Mouse (Mus musculus): ENCODE data around the gene Slc27a1.

Slc27a1 gene

DNA sequence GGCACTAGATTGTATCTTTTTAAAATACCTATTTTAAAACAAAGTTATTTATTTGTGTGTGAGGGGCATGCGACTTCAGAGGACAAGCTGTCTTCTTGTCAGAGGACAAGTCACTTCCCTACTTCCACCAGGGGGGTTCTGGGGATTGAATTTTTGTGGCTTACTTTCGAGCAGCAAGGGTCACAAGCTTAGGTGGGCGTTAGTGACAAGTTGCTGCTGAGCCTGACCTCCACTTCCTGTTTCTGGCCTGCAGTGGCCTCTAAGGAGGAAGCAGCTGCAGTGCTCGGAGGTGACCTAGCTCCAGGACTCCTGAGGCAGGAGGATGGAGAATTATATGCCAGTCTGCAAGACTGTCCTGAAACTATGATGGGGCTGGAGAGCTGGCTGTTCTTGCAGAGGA, 44.7 kb downstream of the Slc27a1 start:
- DNase-seq (ENCODE audit: inconsistent ontology term): no peak

DNA sequence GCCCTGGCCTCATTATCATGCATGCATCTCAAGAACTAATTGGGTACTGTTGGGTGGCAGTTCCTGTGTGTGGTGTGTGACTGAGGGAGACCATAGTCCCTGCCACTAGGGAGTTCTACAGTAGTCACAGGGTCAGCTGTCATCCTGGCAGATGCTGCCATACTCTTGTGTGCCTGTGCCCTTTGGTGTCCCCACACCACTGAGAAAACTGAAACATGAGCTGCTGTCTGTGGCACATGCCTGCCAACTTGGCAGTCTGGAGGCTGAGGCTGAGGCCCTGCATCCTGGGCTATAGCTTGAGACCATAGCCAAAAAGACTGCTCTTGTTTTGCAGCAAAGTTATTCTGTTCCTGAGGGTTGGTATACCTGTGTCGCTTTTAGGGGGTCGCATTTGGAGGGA, 51.1 kb downstream of the Slc27a1 start:
- DNase-seq (ENCODE audit: inconsistent ontology term): no peak

- no peak for DNase-seq (ENCODE audit: inconsistent ontology term)
These were observed 56.4 kb downstream of the Slc27a1 start for GRCm38 (mm10) chr8:71625088-71625487.

DNA sequence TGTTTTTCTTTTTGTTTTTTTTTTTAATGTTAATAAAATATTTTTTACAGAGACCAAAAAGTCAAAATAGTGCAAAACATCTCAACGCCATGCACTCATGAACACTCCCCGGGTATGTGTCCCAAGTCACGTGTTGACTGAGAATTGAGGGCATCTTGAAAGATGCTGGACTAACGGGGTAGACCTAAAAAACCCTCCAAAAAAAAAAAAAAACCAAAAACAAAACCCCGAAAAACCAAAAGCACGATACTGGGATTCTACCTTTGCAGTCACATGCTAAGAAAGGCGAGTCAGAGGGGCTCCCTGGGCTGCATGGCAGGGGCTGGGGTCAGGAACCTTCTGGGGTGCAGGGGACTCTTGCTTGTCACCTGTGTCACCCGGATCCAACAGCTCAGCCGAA, 58.1 kb downstream of the Slc27a1 start:
- DNase-seq (ENCODE audit: inconsistent ontology term): no peak

- no peak for DNase-seq (ENCODE audit: inconsistent ontology term)
These were observed 58.8 kb downstream of the Slc27a1 start for GRCm38 (mm10) chr8:71627265-71628099.

GRCm38 (mm10) chr8:71628396-71629095, 59.9 kb downstream of the Slc27a1 start:
- DNase-seq (ENCODE audit: inconsistent ontology term): no peak

- DNase-seq (ENCODE audit: inconsistent ontology term): peak; percentile 97
These were observed 60.5 kb downstream of the Slc27a1 start for GRCm38 (mm10) chr8:71629096-71629697.

- peak; percentile 24 for DNase-seq (ENCODE audit: inconsistent ontology term)
These were observed 61.1 kb downstream of the Slc27a1 start for GRCm38 (mm10) chr8:71629781-71630212.

DNA sequence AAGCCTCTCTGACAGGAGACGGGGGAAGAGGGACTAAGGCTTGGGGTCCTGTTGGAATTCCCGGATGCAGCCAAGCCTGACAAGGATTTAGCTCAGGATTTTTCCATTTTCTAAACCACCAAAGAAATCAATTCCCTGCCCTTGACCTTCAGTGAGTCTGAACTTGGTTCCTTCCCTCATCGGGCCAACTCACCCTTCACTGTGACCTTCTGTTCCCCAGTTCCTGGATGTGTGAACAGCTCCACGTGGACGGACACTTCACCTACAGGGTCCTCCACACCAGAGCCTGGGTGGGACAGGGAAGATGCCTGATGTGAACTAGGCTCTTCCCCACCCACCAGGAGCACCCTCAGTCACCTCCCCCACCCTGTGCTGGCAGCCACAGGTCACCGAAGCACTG, 62.1 kb downstream of the Slc27a1 start:
- DNase-seq (ENCODE audit: inconsistent ontology term): no peak

DNA sequence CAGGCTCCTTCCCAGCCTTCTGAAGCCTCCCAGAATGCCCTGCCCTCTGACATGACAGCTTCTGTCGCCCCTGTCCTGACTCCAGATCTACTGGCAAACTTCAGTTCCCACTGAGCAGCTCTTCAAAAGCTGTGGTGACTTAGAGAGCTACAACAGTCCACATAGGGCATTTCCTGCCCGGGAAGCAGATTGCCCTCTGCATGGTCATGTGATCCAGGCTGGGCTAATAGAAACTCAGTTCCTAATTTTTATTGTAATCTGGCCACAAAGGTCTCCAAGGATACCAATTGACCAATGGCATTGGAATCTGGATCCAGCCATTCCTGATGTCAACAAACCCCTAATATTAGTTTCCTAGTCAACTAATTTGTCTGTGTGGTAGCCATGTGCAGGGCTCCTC, 63.2 kb downstream of the Slc27a1 start:
- no peak for DNase-seq (ENCODE audit: inconsistent ontology term)

DNA sequence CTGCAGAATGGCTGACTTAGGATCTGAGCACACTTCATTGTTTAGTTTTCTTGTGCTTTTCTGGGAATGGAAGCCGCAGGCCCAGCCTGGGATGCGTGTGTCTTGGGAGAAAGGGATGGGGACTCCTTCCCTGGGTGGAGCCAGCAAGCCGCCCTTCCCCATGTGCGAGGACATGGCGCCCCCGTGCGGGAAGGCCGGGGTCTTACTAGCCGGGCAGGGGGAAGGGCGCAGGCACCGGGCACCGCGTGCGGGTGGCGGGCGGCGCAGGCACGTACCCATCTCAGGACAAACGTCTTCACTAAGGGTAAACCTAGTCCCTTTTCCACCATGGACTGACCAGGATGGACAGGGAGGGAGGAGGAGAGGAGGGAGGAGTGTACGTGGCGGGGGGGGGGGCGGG, 64.5 kb downstream of the Slc27a1 start:
- DNase-seq (ENCODE audit: inconsistent ontology term): no peak

GRCm38 (mm10) chr8:71633981-71634667, 65.4 kb downstream of the Slc27a1 start:
- DNase-seq (ENCODE audit: inconsistent ontology term): peak; percentile 51
